Mouse (Mus musculus): Measurements from ENCODE around the gene Immt. TPM values are rescaled to one million over a fixed set of nuclear protein-coding genes. Genes with fewer than 3 reads are reported as not detected.
A peak's percentile ranks its signal among the peaks of the same experiment; 100 is the strongest.

The Immt gene
- 201 and 211 TPM in 2 replicates for polyA plus RNA-seq (2014; fragmentation: Nextera tagmentation; extraction: Ambion mirVana)

DNA sequence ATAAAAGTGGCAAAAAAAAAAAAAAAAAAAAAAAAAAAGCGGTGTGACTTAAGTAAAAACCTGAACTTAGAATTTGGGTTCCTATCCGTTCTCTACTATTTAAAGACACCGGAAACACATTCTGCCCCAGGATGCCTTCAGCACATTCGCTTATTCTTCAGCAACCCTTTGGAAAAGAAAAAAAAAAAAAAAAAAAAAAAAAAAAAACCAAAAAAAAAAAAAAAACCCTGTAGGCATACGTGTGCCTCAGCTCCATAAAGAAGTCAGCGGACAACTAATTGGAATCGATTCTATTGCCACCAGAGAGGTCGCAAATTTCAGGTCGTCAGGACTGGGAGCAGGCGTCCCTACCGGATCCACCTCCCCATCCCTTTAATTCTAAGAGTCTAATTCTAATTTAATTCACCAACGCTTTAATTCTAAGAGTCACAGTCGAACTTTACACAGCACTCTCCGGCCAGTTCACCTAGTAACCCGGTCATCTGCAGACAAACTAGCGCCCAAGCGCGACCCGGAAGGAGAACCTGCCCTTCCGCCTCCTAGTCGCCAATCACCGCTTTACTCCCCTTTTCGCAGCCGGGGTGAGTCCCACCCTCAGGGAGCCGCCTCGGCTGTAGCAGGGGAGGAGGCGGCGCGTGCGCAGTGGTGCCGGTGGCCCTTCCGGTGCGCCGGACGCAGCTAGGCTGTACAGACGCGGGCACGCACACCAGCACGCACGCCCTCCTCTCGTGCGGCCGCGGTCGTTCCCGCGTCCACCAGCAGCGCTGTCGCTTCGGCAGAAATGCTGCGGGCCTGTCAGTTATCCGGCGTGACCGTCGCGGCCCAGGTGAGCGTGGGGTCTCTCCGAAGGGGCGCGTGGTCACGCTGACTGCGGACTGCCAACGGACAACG lies at the start of gene Immt:
Gene Immt, plus strand, starts transcription at position 642 of the 891 bp plus-strand sequence.
- no peaks in the 10 kb centered on the region; the same call in 1 of the 2 replicates for H3K27me3 ChIP-seq (ENCODE audit: control insufficient read depth, insufficient read depth, low read length)
- H3K36me3 ChIP-seq (ENCODE audit: control insufficient read depth, insufficient read depth, low read length): no peaks in the 10 kb centered on the region; the same call in 1 of the 2 replicates
- no peaks in the 10 kb centered on the region for H3K9me3 ChIP-seq (ENCODE audit: control insufficient read depth, low read length)
- under 1% methylated on average over 64 of the region's 64 CpGs for WGBS
- H3K4me2 ChIP-seq (ENCODE audit: low read depth, low read length, severe bottlenecking): peak within 1 kb of the TSS; percentile 69
- H3K9ac ChIP-seq (ENCODE audit: low read length): peak within 1 kb of the TSS; percentile 88
- ATAC-seq (replicated peaks; ENCODE audit: low FRiP score) (peak; percentile 99), DNase-seq (ENCODE audit: low spot score) (peak; percentile 98)
- peak within 1 kb of the TSS; percentile 89 for H3K4me3 ChIP-seq (ENCODE audit: low read depth, low read length)
- H3K4me1 ChIP-seq (replicated peaks; ENCODE audit: control insufficient read depth, insufficient read depth, low read length): no peaks in the 10 kb centered on the region; the same call in 1 of the 2 replicates
- peak within 1 kb of the TSS; percentile 75 for H3K27ac ChIP-seq (ENCODE audit: low read depth, low read length)

DNA sequence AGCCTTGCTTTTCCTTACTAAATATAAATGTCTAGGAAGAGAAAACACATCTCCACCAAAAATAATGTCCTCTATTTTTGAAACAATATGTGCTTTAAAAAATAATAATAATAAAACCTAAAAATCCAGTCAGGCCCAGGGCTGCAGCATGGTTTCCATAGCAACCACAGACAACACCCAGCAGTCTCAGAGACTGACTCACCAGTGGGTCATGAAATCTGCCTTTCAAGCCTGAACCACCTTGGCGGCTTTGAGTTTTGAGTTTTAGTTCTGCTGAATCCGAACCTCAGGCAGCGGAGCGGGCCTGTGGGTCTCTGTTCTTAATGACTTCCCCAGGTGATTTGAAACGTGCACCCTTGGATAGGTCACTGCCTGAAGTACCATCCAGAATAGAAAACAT lies 48.0 kb upstream of the Immt start:
- no peaks in the 10 kb centered on the region for H3K36me3 ChIP-seq (ENCODE audit: control insufficient read depth, insufficient read depth, low read length)
- 85% methylated on average over 5 of the region's 5 CpGs for WGBS
- H3K9ac ChIP-seq (ENCODE audit: low read length): no peak overlapping the region
- no peaks in the 10 kb centered on the region for H3K9me3 ChIP-seq (ENCODE audit: control insufficient read depth, low read length)
- no peaks in the 10 kb centered on the region for H3K4me1 ChIP-seq (replicated peaks; ENCODE audit: control insufficient read depth, insufficient read depth, low read length)
- ATAC-seq (replicated peaks; ENCODE audit: low FRiP score) (no peak), DNase-seq (ENCODE audit: low spot score) (no peak)
- H3K27ac ChIP-seq (ENCODE audit: low read depth, low read length): no peak overlapping the region
- no peak overlapping the region for H3K4me2 ChIP-seq (ENCODE audit: low read depth, low read length, severe bottlenecking)
- no peaks in the 10 kb centered on the region for H3K27me3 ChIP-seq (ENCODE audit: control insufficient read depth, insufficient read depth, low read length)
- H3K4me3 ChIP-seq (ENCODE audit: low read depth, low read length): no peak overlapping the region

DNA sequence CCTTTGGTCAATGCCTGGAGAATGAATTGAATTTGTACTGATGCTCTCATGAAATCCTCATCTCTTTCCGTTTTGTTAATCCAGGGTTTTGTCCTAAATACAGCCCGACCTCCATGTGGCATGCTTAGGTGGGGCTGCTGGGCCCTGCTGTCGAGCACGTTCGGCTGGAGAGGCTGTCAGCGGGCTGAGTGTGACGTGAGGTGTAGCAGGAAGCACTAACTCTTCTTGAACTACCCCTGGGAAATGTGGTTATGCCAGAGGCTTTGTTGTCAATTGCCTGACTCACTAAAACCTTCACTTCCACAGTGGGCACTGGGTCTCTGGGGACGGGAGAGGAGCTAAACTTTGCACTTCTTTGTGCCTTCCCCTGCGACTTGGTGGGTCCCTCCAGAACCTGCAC lies 42.8 kb upstream of the Immt start:
- H3K4me1 ChIP-seq (replicated peaks; ENCODE audit: control insufficient read depth, insufficient read depth, low read length): no peaks in the 10 kb centered on the region
- no peak overlapping the region for H3K27ac ChIP-seq (ENCODE audit: low read depth, low read length)
- no peaks in the 10 kb centered on the region for H3K27me3 ChIP-seq (ENCODE audit: control insufficient read depth, insufficient read depth, low read length)
- no peaks in the 10 kb centered on the region for H3K36me3 ChIP-seq (ENCODE audit: control insufficient read depth, insufficient read depth, low read length)
- H3K4me3 ChIP-seq (ENCODE audit: low read depth, low read length): no peak overlapping the region
- WGBS: 86% methylated on average over 9 of the region's 9 CpGs
- H3K9me3 ChIP-seq (ENCODE audit: control insufficient read depth, low read length): no peaks in the 10 kb centered on the region
- H3K4me2 ChIP-seq (ENCODE audit: low read depth, low read length, severe bottlenecking): no peak overlapping the region
- ATAC-seq (replicated peaks; ENCODE audit: low FRiP score): no peak
- H3K9ac ChIP-seq (ENCODE audit: low read length): no peak overlapping the region
- DNase-seq (ENCODE audit: low spot score): no peak

DNA sequence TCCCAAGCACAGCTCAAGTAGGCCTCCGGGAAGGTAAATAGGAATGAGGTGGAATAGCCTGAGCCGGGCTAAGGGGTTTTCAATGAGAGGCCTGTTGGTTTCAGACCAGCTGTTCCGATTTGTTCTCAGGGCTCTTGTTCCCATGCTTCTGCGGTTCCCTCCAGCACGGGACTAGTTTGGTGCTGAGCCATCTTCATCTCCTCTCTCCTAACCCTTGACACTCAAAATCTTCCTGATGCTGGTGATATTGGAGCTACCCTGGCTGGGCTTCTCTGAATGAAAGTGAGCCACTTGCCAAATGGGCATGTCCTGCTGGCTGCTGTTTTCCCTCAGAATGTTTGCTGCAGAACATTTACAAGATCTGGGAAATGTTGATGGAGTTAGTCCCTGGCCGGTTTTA lies 39.4 kb upstream of the Immt start:
- WGBS: 90% methylated on average over 6 of the region's 6 CpGs
- Histone ChIP-seq H3K4me1 (replicated peaks; ENCODE audit: control insufficient read depth, insufficient read depth, low read length) (no peaks in the 10 kb centered on the region), H3K36me3 (ENCODE audit: control insufficient read depth, insufficient read depth, low read length) (no peaks in the 10 kb centered on the region), H3K27me3 (ENCODE audit: control insufficient read depth, insufficient read depth, low read length) (no peaks in the 10 kb centered on the region), H3K9ac (ENCODE audit: low read length) (no peak overlapping the region), H3K27ac (ENCODE audit: low read depth, low read length) (no peak overlapping the region), H3K9me3 (ENCODE audit: control insufficient read depth, low read length) (no peaks in the 10 kb centered on the region), H3K4me2 (ENCODE audit: low read depth, low read length, severe bottlenecking) (no peak overlapping the region), H3K4me3 (ENCODE audit: low read depth, low read length) (no peak overlapping the region)
- no peak for DNase-seq (ENCODE audit: low spot score)
- no peak for ATAC-seq (replicated peaks; ENCODE audit: low FRiP score)

DNA sequence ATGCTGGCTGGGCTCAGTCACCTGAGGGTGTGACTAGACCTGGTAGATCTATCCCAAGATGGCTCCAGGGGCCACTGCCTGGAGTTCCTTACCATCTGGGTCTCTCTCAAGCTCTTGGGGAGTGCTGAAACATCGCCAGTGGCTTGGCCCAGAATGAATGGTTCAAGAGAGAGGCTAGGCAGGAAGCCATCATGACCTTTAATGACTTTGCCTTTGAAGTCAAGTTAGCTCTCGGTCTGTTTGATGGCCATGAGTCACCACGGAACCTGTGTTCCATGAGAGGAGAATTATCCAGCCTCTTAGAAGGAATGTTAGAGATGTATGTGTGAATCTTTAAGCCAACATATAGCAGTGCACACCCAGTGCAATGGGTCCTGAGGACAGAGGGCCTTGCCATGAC lies 31.7 kb upstream of the Immt start:
- H3K9me3 ChIP-seq (ENCODE audit: control insufficient read depth, low read length): no peaks in the 10 kb centered on the region
- DNase-seq (ENCODE audit: low spot score): no peak
- 92% methylated on average over 3 of the region's 3 CpGs for WGBS
- no peak overlapping the region for H3K4me3 ChIP-seq (ENCODE audit: low read depth, low read length)
- H3K4me1 ChIP-seq (replicated peaks; ENCODE audit: control insufficient read depth, insufficient read depth, low read length): no peaks in the 10 kb centered on the region
- H3K4me2 ChIP-seq (ENCODE audit: low read depth, low read length, severe bottlenecking): no peak overlapping the region
- H3K27ac ChIP-seq (ENCODE audit: low read depth, low read length): no peak overlapping the region
- no peaks in the 10 kb centered on the region for H3K36me3 ChIP-seq (ENCODE audit: control insufficient read depth, insufficient read depth, low read length)
- no peaks in the 10 kb centered on the region for H3K27me3 ChIP-seq (ENCODE audit: control insufficient read depth, insufficient read depth, low read length)
- no peak overlapping the region for H3K9ac ChIP-seq (ENCODE audit: low read length)
- ATAC-seq (replicated peaks; ENCODE audit: low FRiP score): no peak

DNA sequence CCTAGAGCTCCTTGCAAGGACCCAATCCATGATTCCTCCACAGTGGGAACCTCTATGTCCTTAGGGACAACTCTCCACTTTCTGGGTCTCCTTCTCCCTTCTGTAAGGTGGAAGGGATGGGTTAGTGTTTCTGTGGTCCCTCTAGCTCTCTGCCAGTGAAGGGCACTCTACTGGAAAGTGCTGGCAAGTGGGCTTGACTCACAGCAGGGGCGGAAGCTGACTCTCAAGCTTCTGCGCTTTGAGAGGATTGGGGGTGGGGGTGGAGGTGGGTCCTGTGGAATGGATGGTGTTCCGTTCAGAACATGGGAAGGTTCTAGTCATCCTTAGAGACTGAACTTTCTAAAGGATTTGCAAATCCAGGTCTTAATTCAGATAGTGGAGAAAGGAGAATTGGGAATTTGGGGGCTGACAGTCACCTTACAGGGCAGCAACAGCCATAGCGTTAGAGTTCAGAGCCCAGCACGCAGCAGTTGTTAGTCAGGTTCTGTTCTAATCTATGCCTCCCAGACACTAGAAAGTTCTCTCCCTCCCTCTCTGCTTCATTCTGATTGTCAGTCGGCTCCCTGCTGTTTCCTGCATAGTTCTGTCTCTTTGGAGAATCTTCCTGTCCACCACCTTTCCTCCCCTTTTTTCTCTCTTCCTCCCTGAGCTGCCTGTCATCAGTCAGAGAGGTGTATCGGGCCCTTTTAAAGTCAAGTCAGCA lies 30.0 kb upstream of the Immt start:
- no peak overlapping the region for H3K4me2 ChIP-seq (ENCODE audit: low read depth, low read length, severe bottlenecking)
- no peak overlapping the region for H3K9ac ChIP-seq (ENCODE audit: low read length)
- no peaks in the 10 kb centered on the region for H3K36me3 ChIP-seq (ENCODE audit: control insufficient read depth, insufficient read depth, low read length)
- H3K9me3 ChIP-seq (ENCODE audit: control insufficient read depth, low read length): no peaks in the 10 kb centered on the region
- DNase-seq (ENCODE audit: low spot score) (no peak), ATAC-seq (replicated peaks; ENCODE audit: low FRiP score) (no peak)
- no peak overlapping the region for H3K27ac ChIP-seq (ENCODE audit: low read depth, low read length)
- 62% methylated on average over 7 of the region's 7 CpGs for WGBS
- no peaks in the 10 kb centered on the region for H3K4me1 ChIP-seq (replicated peaks; ENCODE audit: control insufficient read depth, insufficient read depth, low read length)
- no peaks in the 10 kb centered on the region for H3K27me3 ChIP-seq (ENCODE audit: control insufficient read depth, insufficient read depth, low read length)
- no peak overlapping the region for H3K4me3 ChIP-seq (ENCODE audit: low read depth, low read length)

DNA sequence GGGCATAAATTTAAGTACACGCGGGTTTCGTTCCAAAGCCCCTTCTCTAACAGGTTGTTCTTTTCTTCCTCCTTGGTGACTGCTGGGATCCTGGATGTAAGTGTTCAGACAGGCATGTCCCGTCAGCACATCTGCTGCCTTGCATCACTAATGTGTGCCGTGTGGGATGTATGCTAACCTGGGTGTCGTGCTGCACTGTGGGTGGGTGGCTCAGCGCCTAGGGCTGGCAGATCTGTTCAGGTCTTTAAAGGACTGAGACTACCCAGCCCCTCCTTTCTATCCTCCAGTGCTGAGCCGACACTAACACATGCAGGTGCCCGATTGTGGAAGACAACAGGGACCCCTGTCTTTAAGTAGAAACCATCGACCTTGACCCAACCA lies 29.4 kb upstream of the Immt start:
- Histone ChIP-seq H3K4me2 (ENCODE audit: low read depth, low read length, severe bottlenecking) (no peak overlapping the region), H3K36me3 (ENCODE audit: control insufficient read depth, insufficient read depth, low read length) (no peaks in the 10 kb centered on the region), H3K9me3 (ENCODE audit: control insufficient read depth, low read length) (no peaks in the 10 kb centered on the region), H3K9ac (ENCODE audit: low read length) (no peak overlapping the region), H3K4me1 (replicated peaks; ENCODE audit: control insufficient read depth, insufficient read depth, low read length) (no peaks in the 10 kb centered on the region), H3K27ac (ENCODE audit: low read depth, low read length) (no peak overlapping the region), H3K4me3 (ENCODE audit: low read depth, low read length) (no peak overlapping the region), H3K27me3 (ENCODE audit: control insufficient read depth, insufficient read depth, low read length) (no peaks in the 10 kb centered on the region)
- no peak for ATAC-seq (replicated peaks; ENCODE audit: low FRiP score)
- WGBS: 78% methylated on average over 10 of the region's 10 CpGs
- DNase-seq (ENCODE audit: low spot score): no peak

DNA sequence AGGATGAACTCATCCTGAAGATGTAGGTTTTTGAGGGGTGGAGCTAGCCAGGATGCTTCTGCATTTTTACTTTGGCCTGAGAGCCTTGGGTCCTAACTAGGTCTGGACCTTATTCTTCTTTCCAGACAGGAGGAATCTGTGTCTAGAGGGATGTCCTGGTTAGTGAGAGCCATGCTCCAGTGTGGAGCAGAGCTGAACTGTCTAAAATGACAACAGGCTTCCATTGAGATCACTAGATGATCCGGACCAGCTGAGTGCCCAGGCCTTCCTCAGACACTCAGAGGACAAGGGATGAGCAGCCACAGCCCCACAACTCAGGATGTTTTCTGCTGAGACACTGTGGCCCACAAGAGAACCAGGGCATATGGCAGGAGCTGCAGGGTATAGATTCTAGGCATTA lies 27.5 kb upstream of the Immt start:
- DNase-seq (ENCODE audit: low spot score): no peak
- WGBS: 96% methylated on average over 1 of the region's 1 CpGs
- H3K4me3 ChIP-seq (ENCODE audit: low read depth, low read length): no peak overlapping the region
- ATAC-seq (replicated peaks; ENCODE audit: low FRiP score): no peak
- no peak overlapping the region for H3K27ac ChIP-seq (ENCODE audit: low read depth, low read length)
- no peaks in the 10 kb centered on the region for H3K4me1 ChIP-seq (replicated peaks; ENCODE audit: control insufficient read depth, insufficient read depth, low read length)
- no peaks in the 10 kb centered on the region for H3K9me3 ChIP-seq (ENCODE audit: control insufficient read depth, low read length)
- no peak overlapping the region for H3K4me2 ChIP-seq (ENCODE audit: low read depth, low read length, severe bottlenecking)
- no peak overlapping the region for H3K9ac ChIP-seq (ENCODE audit: low read length)
- no peaks in the 10 kb centered on the region for H3K36me3 ChIP-seq (ENCODE audit: control insufficient read depth, insufficient read depth, low read length)
- no peaks in the 10 kb centered on the region for H3K27me3 ChIP-seq (ENCODE audit: control insufficient read depth, insufficient read depth, low read length)
